Mouse (Mus musculus) spleen, adult 2 months (tissue): Measurements from ENCODE around the gene Gm9945.

Experiments
- CTCF ChIP-seq: fragments of 200-500 bp; IDR thresholded peaks from 2 replicates; pipeline ENCODE4 v1.5.1; 2011; ENCODE audit warnings: mild to moderate bottlenecking, inconsistent platforms; ENCODE audit not compliant: insufficient read depth, insufficient read length, insufficient replicate concordance; ENCODE audit errors: extremely low read depth
- POLR2A ChIP-seq: fragments of 200-500 bp; IDR thresholded peaks from 2 replicates; pipeline ENCODE4 v1.6.1; 2011; ENCODE audit warnings: low read depth, low read length, inconsistent platforms

DNA sequence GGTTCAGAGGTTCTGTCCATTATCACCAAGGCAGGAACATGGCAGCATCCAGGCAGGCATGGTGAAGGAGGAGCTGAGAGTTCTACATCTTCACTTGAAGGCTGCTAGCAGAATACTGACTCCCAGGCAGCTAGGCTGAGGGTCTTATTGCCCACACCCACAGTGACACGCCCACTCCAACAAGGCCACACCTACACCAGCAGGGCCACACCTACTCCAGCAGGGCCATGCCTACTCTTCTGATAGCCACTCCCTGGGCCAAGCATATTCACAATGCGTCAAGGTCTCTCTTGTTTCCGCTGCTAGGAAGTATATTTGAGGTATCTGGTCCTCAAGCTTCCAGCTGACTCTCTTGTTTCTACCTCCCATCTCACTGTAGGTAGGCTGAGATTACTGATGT, 21.0 kb upstream of the Gm9945 start:
- TF ChIP-seq CTCF = no peak
- TF ChIP-seq POLR2A = no peak
